Mouse (Mus musculus): ENCODE data around the gene Qrich2. TPM values are rescaled to one million over a fixed set of nuclear protein-coding genes. Genes with fewer than 3 reads are reported as not detected.

Gene Qrich2
- polyA plus RNA-seq, 1 experiment from 2014 or later: 0.08 TPM

DNA sequence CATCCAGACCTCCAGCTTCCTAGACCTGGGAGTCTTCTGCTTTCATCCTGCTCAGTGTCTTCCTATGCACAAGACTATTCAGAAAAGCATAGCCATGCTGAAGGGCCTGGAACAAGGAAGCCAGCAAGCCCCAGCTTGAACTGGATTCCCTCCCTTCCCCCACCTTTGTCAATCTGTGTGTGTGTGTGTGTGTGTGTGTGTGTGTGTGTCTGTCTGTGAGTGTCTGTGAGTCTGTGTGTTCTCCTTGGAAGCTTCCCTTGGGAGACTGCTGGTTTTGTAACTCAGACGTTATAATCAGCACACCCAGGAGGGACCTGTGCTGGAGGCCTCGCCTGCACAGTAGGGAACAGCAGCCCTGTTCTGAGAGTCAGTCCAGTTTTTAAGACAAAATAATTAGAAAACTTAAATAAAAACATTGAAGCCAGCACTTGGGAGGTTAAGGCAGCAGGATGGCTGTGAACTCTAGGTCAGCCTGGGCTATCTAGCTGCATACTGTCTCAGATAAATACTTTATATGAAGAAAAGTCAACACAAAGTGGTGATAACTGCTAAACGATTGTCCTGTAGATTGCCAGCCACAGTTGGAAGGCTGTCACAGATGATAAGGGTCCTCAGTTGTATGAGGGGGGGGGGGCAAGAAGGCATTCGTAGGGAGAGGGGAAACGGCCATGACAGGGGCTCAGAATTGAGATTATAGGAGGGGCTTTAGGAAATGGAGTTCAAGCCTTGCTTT is 29.9 kb downstream of the Qrich2 start:
- TF ChIP-seq EP300 (optimal IDR thresholded peaks at IDR 0.05): no peak
- TF ChIP-seq CTCF (IDR thresholded peaks at IDR 0.05; ENCODE audit: low read depth): no peak
- no peak for ATAC-seq (ENCODE audit: low FRiP score, low TSS enrichment)
- DNase-seq (ENCODE audit: low spot score): no peak
- no peaks in the 10 kb centered on the region for H3K27me3 ChIP-seq (ENCODE audit: control insufficient read depth, insufficient read depth, low read length)
- H3K9me3 ChIP-seq (ENCODE audit: control insufficient read depth, low read length): no peaks in the 10 kb centered on the region
- peak overlapping the region; percentile 41 for H3K9ac ChIP-seq (ENCODE audit: low read length)
- no peaks in the 10 kb centered on the region; the same call in 1 of the 2 replicates for H3K36me3 ChIP-seq (ENCODE audit: control insufficient read depth, insufficient read depth, low read length)
- H3K4me2 ChIP-seq (replicated peaks; ENCODE audit: low read depth): peak overlapping the region; percentile 67
- H3K4me3 ChIP-seq (ENCODE audit: low read depth, low read length): peak overlapping the region; percentile 69; the same call in 1 of the 2 replicates
- peaks cover 11% of the 10 kb centered on the region for H3K4me1 ChIP-seq (replicated peaks; ENCODE audit: control insufficient read depth, insufficient read depth)
- 41% methylated on average over 5 of the region's 5 CpGs for WGBS
- peak overlapping the region; percentile 13; the same call in 1 of the 2 replicates for H3K27ac ChIP-seq (replicated peaks)

DNA sequence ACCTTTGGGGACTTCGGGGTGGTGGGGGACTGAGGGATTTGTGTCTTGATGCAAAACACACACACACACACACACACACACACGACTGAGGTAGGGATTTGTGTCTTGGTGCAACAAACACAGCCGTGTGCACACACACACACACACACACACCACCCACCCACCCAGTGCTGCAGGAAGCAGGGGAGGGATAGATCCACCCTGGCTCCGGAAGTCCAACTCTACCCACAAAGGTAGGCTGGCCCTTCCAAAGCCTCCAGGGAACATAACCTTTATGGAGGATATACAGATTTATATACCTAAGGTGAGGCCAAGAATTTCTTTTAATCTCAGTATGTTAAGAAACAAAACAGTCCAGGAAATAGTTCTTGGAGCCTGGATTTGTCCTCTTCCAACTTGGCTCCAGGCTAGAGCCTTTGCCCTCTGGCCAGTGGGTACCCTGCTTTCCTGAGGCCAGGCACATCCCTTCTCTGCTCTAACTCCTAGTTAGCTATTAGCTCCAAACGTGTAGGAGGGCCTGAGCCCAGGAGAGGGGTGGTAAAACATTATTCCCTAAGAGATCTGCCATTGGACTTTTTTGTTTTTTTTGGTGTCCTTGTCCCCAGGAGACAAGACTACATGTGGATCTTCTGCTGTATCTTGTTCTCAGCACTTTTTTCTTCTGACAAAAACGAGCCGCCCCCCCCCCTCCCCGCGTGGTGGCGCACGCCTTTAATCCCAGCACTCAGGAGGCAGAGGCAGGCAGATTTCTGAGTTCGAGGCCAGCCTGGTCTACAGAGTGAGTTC is 30.9 kb downstream of the Qrich2 start:
- 46% methylated on average over 12 of the region's 12 CpGs for WGBS
- H3K27ac ChIP-seq (replicated peaks): peak overlapping the region; percentile 98
- peak overlapping the region; percentile 89 for H3K9ac ChIP-seq (ENCODE audit: low read length)
- H3K36me3 ChIP-seq (ENCODE audit: control insufficient read depth, insufficient read depth, low read length): no peaks in the 10 kb centered on the region; the same call in 1 of the 2 replicates
- H3K4me3 ChIP-seq (ENCODE audit: low read depth, low read length): peak overlapping the region; percentile 69
- no peaks in the 10 kb centered on the region for H3K27me3 ChIP-seq (ENCODE audit: control insufficient read depth, insufficient read depth, low read length)
- H3K4me2 ChIP-seq (replicated peaks; ENCODE audit: low read depth): peak overlapping the region; percentile 67
- no peak for TF ChIP-seq CTCF (IDR thresholded peaks at IDR 0.05; ENCODE audit: low read depth)
- no peak for TF ChIP-seq EP300 (optimal IDR thresholded peaks at IDR 0.05)
- no peaks in the 10 kb centered on the region for H3K9me3 ChIP-seq (ENCODE audit: control insufficient read depth, low read length)
- DNase-seq (ENCODE audit: low spot score) (peak; percentile 64), ATAC-seq (ENCODE audit: low FRiP score, low TSS enrichment) (0 out of 2 replicates have a peak, but pooled peaks have one; percentile 16)
- peaks cover 11% of the 10 kb centered on the region for H3K4me1 ChIP-seq (replicated peaks; ENCODE audit: control insufficient read depth, insufficient read depth)

DNA sequence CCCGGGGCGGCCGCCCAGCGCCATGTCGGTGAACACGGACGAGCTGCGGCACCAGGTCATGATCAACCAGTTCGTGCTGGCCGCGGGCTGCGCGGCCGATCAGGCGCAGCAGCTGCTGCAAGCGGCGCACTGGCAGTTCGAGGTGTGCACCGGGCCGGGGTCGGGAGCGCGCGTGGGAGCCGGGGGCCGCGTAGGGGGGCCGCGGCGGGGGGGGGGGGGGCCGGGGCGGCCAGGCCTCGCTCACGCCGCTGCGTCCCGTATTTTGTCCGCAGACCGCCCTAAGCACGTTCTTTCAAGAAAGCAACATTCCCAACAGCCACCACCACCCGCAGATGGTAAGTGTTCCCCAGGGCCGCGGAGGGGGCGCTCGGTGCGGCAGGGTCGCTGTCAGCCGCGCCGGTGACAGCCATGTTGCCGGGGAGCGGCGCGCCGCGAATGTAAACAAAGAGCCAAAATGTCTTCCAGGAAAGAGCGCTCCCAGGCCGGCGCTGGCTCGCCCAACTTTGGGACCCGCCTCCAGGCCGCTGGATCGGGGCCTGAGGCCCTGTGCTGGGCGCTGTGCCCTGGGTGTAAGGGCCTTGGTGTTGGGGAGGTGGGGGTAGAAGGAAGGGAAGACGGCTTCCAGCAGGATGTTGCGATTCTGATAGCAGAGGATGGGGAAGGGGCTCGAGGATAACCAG is 31.6 kb downstream of the Qrich2 start:
- peak overlapping the region; percentile 69 for H3K4me3 ChIP-seq (ENCODE audit: low read depth, low read length)
- peak overlapping the region; percentile 89 for H3K9ac ChIP-seq (ENCODE audit: low read length)
- H3K4me2 ChIP-seq (replicated peaks; ENCODE audit: low read depth): peak overlapping the region; percentile 67
- WGBS: under 1% methylated on average over 33 of the region's 67 CpGs
- TF ChIP-seq CTCF (IDR thresholded peaks at IDR 0.05; ENCODE audit: low read depth) (peak; percentile 12; the same call in 1 of the 2 replicates), EP300 (optimal IDR thresholded peaks at IDR 0.05) (no peak)
- DNase-seq (ENCODE audit: low spot score) (peak; percentile 85), ATAC-seq (ENCODE audit: low FRiP score, low TSS enrichment) (peak; percentile 35)
- peak overlapping the region; percentile 98 for H3K27ac ChIP-seq (replicated peaks)
- H3K4me1 ChIP-seq (replicated peaks; ENCODE audit: control insufficient read depth, insufficient read depth): peaks cover 11% of the 10 kb centered on the region
- H3K9me3 ChIP-seq (ENCODE audit: control insufficient read depth, low read length): no peaks in the 10 kb centered on the region
- H3K36me3 ChIP-seq (ENCODE audit: control insufficient read depth, insufficient read depth, low read length): no peaks in the 10 kb centered on the region; the same call in 1 of the 2 replicates
- no peaks in the 10 kb centered on the region for H3K27me3 ChIP-seq (ENCODE audit: control insufficient read depth, insufficient read depth, low read length)

DNA sequence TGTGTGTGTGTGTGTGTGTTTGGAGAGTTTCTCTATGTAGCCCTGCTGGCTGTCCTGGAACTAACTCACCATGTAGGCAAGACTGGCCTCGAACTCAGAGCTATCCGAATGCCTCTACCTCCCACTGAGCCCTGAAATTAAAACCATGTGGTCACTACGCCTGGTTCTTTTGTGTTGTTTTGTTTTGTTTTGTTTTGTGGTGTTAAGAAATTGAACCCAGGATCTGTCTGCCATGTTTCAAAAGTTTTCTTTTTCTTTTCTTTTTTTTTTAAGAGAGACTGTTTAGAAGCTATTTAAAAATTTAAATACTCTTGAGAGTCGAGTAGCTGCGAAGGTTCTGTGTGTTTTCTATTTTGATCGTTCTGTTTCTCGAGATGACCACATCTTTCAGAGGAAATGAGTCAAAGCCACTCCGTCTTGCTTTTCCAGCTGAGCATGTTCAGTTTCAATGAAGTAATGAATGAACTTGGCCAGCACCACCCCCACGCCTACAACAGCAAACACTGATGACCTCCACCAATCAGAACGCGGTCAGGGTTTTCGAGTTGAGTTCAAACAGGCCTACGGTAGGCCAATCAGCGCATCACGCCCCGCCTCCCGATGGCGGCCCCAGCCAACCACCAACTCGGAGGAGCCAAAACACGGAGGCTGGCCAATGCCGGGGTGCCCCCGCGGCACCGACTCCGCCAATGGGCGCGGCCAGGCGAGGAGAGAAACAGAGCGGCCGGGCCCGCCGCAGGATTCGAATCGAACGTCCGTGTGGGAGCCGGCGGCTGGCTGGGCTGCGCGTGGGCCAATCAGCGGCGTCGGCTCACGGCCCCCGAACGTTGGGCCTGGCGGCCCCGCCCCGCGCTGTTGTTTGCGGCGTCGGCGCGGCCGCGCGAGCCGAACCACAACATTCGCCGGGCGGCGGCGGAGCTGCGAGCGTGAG is 32.4 kb downstream of the Qrich2 start, which contains the start of gene Ubald2:
Ubald2 (plus strand) TSS at position 739 of the 931 bp plus-strand sequence.
- TF ChIP-seq CTCF (IDR thresholded peaks at IDR 0.05; ENCODE audit: low read depth) (no peak), EP300 (optimal IDR thresholded peaks at IDR 0.05) (peak; percentile 92)
- DNase-seq (ENCODE audit: low spot score) (peak; percentile 100), ATAC-seq (ENCODE audit: low FRiP score, low TSS enrichment) (peak; percentile 93)
- Histone ChIP-seq H3K27ac (replicated peaks) (peak within 1 kb of the TSS; percentile 98), H3K27me3 (ENCODE audit: control insufficient read depth, insufficient read depth, low read length) (no peaks in the 10 kb centered on the region), H3K4me3 (ENCODE audit: low read depth, low read length) (peak within 1 kb of the TSS; percentile 69), H3K9ac (ENCODE audit: low read length) (peak within 1 kb of the TSS; percentile 89), H3K9me3 (ENCODE audit: control insufficient read depth, low read length) (no peaks in the 10 kb centered on the region), H3K4me1 (replicated peaks; ENCODE audit: control insufficient read depth, insufficient read depth) (peaks cover 11% of the 10 kb centered on the region), H3K4me2 (replicated peaks; ENCODE audit: low read depth) (peak within 1 kb of the TSS; percentile 67), H3K36me3 (ENCODE audit: control insufficient read depth, insufficient read depth, low read length) (no peaks in the 10 kb centered on the region; the same call in 1 of the 2 replicates)
- 2% methylated on average over 43 of the region's 66 CpGs for WGBS

Measured in stomach, postnatal 0 days (tissue).